Mouse (Mus musculus) thymus, adult 2 months (tissue): ENCODE measurements around the gene Naif1. TPM values are rescaled to one million over a fixed set of nuclear protein-coding genes. Genes with fewer than 3 reads are reported as not detected.

Experiments used
- DNase-seq: peaks from one replicate; pipeline ENCODE4 v3.0.0; 2021
- H3K27ac ChIP-seq: fragments of 200-500 bp; 2 replicates; pipeline ENCODE4 v1.5.1; 2012; ENCODE audit warnings: low read length, control low read depth; ENCODE audit not compliant: control insufficient read depth, insufficient read depth
- H3K27me3 ChIP-seq: fragments of 200-500 bp; 2 replicates; pipeline ENCODE4 v1.6.1; 2012; ENCODE audit warnings: mild to moderate bottlenecking, low read length, moderate library complexity, mixed read lengths; ENCODE audit not compliant: control insufficient read depth, insufficient read depth
- H3K36me3 ChIP-seq: fragments of 200-500 bp; 2 replicates; pipeline ENCODE4 v1.6.1; 2012; ENCODE audit warnings: mild to moderate bottlenecking, low read length, moderate library complexity; ENCODE audit not compliant: control insufficient read depth, insufficient read depth
- H3K4me1 ChIP-seq: fragments of 200-500 bp; replicated peaks from 2 replicates; pipeline ENCODE4 v1.6.1; 2012; ENCODE audit warnings: low read length; ENCODE audit not compliant: control insufficient read depth, insufficient read depth
- H3K4me3 ChIP-seq: fragments of 200-500 bp; 2 replicates; pipeline ENCODE4 v1.5.1; 2012; ENCODE audit warnings: mild to moderate bottlenecking, low read length, control low read depth, moderate library complexity; ENCODE audit not compliant: control insufficient read depth, insufficient read depth
- CTCF ChIP-seq: fragments of 200-500 bp; IDR thresholded peaks from 2 replicates; pipeline ENCODE4 v1.5.1; 2012; ENCODE audit warnings: mild to moderate bottlenecking, control low read depth, low read length, moderate library complexity, borderline replicate concordance; ENCODE audit not compliant: control insufficient read depth, poor library complexity, insufficient read depth; ENCODE audit errors: extremely low read depth
- POLR2A ChIP-seq: fragments of 200-500 bp; IDR thresholded peaks from 2 replicates; pipeline ENCODE4 v1.6.1; 2012; ENCODE audit warnings: mild to moderate bottlenecking, low read length, control low read depth, moderate library complexity; ENCODE audit not compliant: control insufficient read depth, poor library complexity, insufficient read depth; ENCODE audit errors: extremely low read depth
- WGBS: fragments of 180-500 bp; shearing (Covaris S2); methylation state at CpG from one replicate; pipeline ENCODE4 v1.1.7; 2018; 5-methylcytosine and 5-hydroxymethylcytosine counted together
- polyA plus RNA-seq: library from polyadenylated mRNA; depleted of rRNA; stranded (reverse); fragments of >200 nt; gene quantifications from 2 replicates; pipeline ENCODE4 v1.2.3, GENCODE M21; 2012

The Naif1 gene
- polyA plus RNA-seq, 1 experiment = 8.8 TPM

- Histone ChIP-seq H3K27ac (no peak overlapping the region), H3K36me3 (no peaks in the 10 kb centered on the region), H3K4me3 (no peak overlapping the region), H3K27me3 (no peaks in the 10 kb centered on the region), H3K4me1 (no peaks in the 10 kb centered on the region)
- no peak for TF ChIP-seq POLR2A
- no peak for TF ChIP-seq CTCF
- WGBS = 45% methylated on average over 2 of the region's 2 CpGs
- no peak for DNase-seq
Observed at GRCm38 (mm10) chr2:32437612-32438166, 12.6 kb upstream of the Naif1 start.

DNA sequence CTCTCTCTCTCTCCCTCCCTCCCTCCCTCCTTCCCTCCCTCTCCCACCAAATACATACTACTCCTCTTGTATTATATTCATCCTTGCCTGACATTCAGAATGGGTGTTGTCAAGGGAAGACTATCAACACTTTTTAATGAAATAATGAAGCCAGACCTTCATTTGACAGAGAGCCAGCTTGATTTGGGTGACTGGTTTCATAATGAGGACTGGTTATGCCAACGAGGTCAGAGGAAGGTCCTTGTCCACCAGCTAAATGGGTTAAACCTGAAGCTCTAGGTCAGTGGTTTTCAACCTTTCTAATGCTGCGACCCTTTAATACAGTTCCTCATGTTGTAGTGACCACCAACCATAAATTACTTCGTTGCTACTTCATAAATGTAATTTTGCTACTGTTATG, 11.5 kb upstream of the Naif1 start:
- no peak for TF ChIP-seq POLR2A
- TF ChIP-seq CTCF = no peak
- H3K27ac ChIP-seq = no peak overlapping the region
- no peak for DNase-seq
- no peaks in the 10 kb centered on the region for H3K4me1 ChIP-seq
- whole genome bisulfite sequencing = 92% methylated on average over 3 of the region's 3 CpGs
- H3K36me3 ChIP-seq = no peaks in the 10 kb centered on the region
- H3K4me3 ChIP-seq = no peak overlapping the region
- no peaks in the 10 kb centered on the region for H3K27me3 ChIP-seq

DNA sequence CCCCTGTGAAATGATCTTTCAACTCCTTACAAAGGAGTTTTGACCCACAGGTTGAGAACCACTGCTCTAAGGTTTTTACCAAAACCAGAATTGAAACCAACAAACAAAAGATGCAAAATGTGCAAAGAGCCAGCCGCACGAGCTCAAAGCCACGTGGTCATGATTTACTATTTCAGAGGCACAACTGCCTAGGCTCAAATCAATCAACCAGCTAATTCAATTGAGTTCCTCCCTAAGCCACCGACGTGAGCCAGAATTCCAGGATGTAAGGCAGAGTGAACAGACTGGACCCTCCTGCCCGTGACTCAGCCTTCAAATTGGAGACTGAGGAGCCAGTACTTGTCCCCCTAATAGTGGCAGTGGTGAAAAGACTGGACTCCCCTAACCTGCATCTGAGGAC, 11.1 kb upstream of the Naif1 start:
- Histone ChIP-seq H3K36me3 (no peaks in the 10 kb centered on the region), H3K27me3 (no peaks in the 10 kb centered on the region), H3K27ac (no peak overlapping the region), H3K4me3 (no peak overlapping the region), H3K4me1 (no peaks in the 10 kb centered on the region)
- TF ChIP-seq POLR2A = no peak
- no peak for TF ChIP-seq CTCF
- DNase-seq = no peak
- 89% methylated on average over 6 of the region's 6 CpGs for WGBS

DNA sequence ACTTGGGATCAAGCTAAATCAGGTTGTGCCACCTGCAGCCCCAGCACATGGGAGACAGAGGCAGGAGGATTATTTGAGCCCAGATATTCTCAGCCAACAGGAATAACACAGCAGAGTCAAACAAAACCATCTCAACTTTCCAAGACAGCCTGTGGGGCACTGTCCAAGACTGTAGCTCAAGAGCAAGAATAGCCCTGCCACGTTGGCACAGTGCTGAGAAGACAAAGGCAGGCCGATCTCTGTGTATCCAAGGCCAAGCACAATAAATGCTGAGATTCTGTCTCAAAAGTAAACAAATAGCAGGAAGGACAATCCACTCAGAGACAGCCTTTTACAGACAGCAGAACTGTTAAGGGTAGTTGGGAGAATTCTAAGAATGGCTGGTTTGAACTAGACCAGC, 10.1 kb upstream of the Naif1 start:
- no peak overlapping the region for H3K4me3 ChIP-seq
- H3K4me1 ChIP-seq = no peaks in the 10 kb centered on the region
- no peak for DNase-seq
- no peaks in the 10 kb centered on the region for H3K27me3 ChIP-seq
- H3K27ac ChIP-seq = no peak overlapping the region
- TF ChIP-seq CTCF (no peak), POLR2A (no peak)
- 93% methylated on average over 2 of the region's 2 CpGs for WGBS
- H3K36me3 ChIP-seq = peaks cover 5% of the 10 kb centered on the region; the same call in 1 of the 2 replicates

GRCm38 (mm10) chr2:32440632-32441031, 9.6 kb upstream of the Naif1 start:
- WGBS = 98% methylated on average over 1 of the region's 1 CpGs
- TF ChIP-seq POLR2A (no peak), CTCF (no peak)
- peaks cover 6% of the 10 kb centered on the region; the same call in 1 of the 2 replicates for H3K36me3 ChIP-seq
- H3K27me3 ChIP-seq = no peaks in the 10 kb centered on the region
- no peak for DNase-seq
- H3K4me3 ChIP-seq = no peak overlapping the region
- no peak overlapping the region for H3K27ac ChIP-seq
- H3K4me1 ChIP-seq = no peaks in the 10 kb centered on the region

GRCm38 (mm10) chr2:32441550-32441949, 8.7 kb upstream of the Naif1 start:
- TF ChIP-seq CTCF = no peak
- TF ChIP-seq POLR2A = no peak
- peaks cover 6% of the 10 kb centered on the region; the same call in 1 of the 2 replicates for H3K36me3 ChIP-seq
- WGBS = 99% methylated on average over 2 of the region's 2 CpGs
- H3K4me1 ChIP-seq = no peaks in the 10 kb centered on the region
- no peaks in the 10 kb centered on the region for H3K27me3 ChIP-seq
- no peak overlapping the region for H3K27ac ChIP-seq
- no peak overlapping the region for H3K4me3 ChIP-seq
- DNase-seq = no peak

- no peak for DNase-seq
- peaks cover 6% of the 10 kb centered on the region; the same call in 1 of the 2 replicates for H3K36me3 ChIP-seq
- peaks cover 16% of the 10 kb centered on the region for H3K4me1 ChIP-seq
- H3K27me3 ChIP-seq = no peaks in the 10 kb centered on the region
- WGBS = 96% methylated on average over 1 of the region's 1 CpGs
- no peak overlapping the region for H3K27ac ChIP-seq
- TF ChIP-seq POLR2A (no peak), CTCF (no peak)
- no peak overlapping the region for H3K4me3 ChIP-seq
Observed at GRCm38 (mm10) chr2:32445535-32445934, 4.7 kb upstream of the Naif1 start.
